Mouse (Mus musculus): ENCODE data around the gene Proser1. TPM values are rescaled to one million over a fixed set of nuclear protein-coding genes. Genes with fewer than 3 reads are reported as not detected.

Proser1 gene
- total and polyA plus RNA-seq, 3 experiments: 4.2 to 60.8 (median 48.3) TPM

DNA sequence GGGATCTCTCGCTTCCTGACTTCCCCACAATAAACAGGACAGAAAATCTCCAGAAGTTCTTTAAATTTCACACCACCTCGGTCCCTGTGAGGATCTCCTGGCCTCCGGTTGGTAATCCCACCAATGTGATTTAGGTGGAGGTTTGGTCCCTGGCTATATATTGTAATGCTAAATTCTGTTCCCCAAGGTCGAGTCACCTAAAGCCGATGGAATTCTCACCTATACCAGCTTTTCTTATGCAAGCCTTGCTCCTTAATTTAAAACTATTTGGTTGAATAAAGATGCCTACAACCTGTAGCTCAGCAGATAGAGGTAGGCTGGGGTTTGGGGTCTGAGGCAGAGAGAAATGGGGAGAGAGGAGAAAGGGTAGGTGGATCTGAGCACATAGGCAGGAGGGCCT lies 5.7 kb upstream of the Proser1 start:
- Histone ChIP-seq H3K4me3 (ENCODE audit: low read depth, low read length) (no peak overlapping the region), H3K27me3 (ENCODE audit: insufficient read depth, low read length) (no peaks in the 10 kb centered on the region), H3K36me3 (replicated peaks) (peaks cover 86% of the 10 kb centered on the region), H3K4me1 (ENCODE audit: insufficient read depth, low read depth, low read length) (peaks cover 18% of the 10 kb centered on the region), H3K9me3 (replicated peaks) (no peaks in the 10 kb centered on the region)
- DNase-seq (ENCODE audit: low spot score): no peak
- ATAC-seq (ENCODE audit: extremely low read depth, insufficient number of reproducible peaks, low FRiP score, poor library complexity, severe bottlenecking): no peak
- no peak for TF ChIP-seq GATA1 (IDR thresholded peaks at IDR 0.05; ENCODE audit: borderline replicate concordance, low read length)
- no peak for TF ChIP-seq GATA2 (IDR thresholded peaks at IDR 0.05; ENCODE audit: borderline replicate concordance, low read depth, low read length)
- TF ChIP-seq POLR2AphosphoS5 (IDR thresholded peaks at IDR 0.05; ENCODE audit: insufficient replicate concordance, low read depth, low read length): no peak
- no peak for TF ChIP-seq CTCF (IDR thresholded peaks at IDR 0.05; ENCODE audit: low read depth, low read length)
- TF ChIP-seq TAL1 (conservative IDR thresholded peaks at IDR 0.05; ENCODE audit: low read depth, low read length): no peak

DNA sequence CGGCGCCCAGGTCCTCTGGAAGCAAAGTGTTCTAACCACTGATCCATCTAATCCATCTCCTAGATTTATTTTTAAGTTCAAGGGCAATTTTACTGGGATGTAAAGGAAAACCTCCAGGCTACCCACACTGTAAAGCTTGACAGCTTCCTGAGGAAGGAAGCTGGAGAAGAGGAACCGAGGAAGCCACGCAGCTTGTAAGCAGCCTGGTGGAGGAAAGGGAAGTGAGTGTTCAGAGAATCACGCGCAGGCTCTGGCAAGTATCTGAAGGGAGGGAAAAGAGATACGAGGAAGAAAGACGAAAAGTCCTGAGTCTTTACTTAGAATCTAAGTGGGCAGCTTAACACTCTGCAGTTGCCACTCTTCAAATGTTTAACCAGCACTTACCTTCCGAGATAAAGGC lies 3.4 kb upstream of the Proser1 start:
- no peak for DNase-seq (ENCODE audit: low spot score)
- no peak for ATAC-seq (ENCODE audit: extremely low read depth, insufficient number of reproducible peaks, low FRiP score, poor library complexity, severe bottlenecking)
- H3K36me3 ChIP-seq (replicated peaks): peaks cover 62% of the 10 kb centered on the region
- H3K9me3 ChIP-seq (replicated peaks): no peaks in the 10 kb centered on the region
- peaks cover 18% of the 10 kb centered on the region for H3K4me1 ChIP-seq (ENCODE audit: insufficient read depth, low read depth, low read length)
- H3K4me3 ChIP-seq (ENCODE audit: low read depth, low read length): no peak overlapping the region
- no peak for TF ChIP-seq GATA1 (IDR thresholded peaks at IDR 0.05; ENCODE audit: borderline replicate concordance, low read length)
- TF ChIP-seq GATA2 (IDR thresholded peaks at IDR 0.05; ENCODE audit: borderline replicate concordance, low read depth, low read length): no peak
- no peak for TF ChIP-seq POLR2AphosphoS5 (IDR thresholded peaks at IDR 0.05; ENCODE audit: insufficient replicate concordance, low read depth, low read length)
- H3K27me3 ChIP-seq (ENCODE audit: insufficient read depth, low read length): no peaks in the 10 kb centered on the region

DNA sequence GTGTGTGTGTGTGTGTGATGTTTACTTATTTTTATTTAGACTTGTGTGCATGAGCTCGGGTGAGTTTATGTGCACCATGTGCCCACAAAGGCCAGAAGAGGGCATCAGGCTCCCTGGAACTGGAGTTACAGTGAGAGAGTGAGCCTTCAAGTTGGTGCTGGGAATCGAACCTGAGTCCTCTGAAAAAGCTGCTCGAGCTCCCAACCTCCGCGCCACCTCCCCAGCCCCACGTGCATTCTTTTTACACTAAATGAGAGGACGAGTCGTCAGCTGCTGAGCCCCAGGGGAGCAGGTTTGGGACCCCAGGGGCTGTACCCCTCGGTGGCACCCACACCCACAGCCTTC lies 793 bp upstream of the Proser1 start:
- ATAC-seq (ENCODE audit: extremely low read depth, insufficient number of reproducible peaks, low FRiP score, poor library complexity, severe bottlenecking) (no peak), DNase-seq (ENCODE audit: low spot score) (no peak)
- Histone ChIP-seq H3K9me3 (replicated peaks) (no peaks in the 10 kb centered on the region), H3K4me3 (ENCODE audit: low read depth, low read length) (peak overlapping the region; percentile 87), H3K4me1 (ENCODE audit: insufficient read depth, low read depth, low read length) (peaks cover 32% of the 10 kb centered on the region), H3K27me3 (ENCODE audit: insufficient read depth, low read length) (no peaks in the 10 kb centered on the region), H3K36me3 (replicated peaks) (peaks cover 50% of the 10 kb centered on the region)
- TF ChIP-seq TAL1 (conservative IDR thresholded peaks at IDR 0.05; ENCODE audit: low read depth, low read length) (no peak), GATA1 (IDR thresholded peaks at IDR 0.05; ENCODE audit: borderline replicate concordance, low read length) (no peak), GATA2 (IDR thresholded peaks at IDR 0.05; ENCODE audit: borderline replicate concordance, low read depth, low read length) (no peak), POLR2AphosphoS5 (IDR thresholded peaks at IDR 0.05; ENCODE audit: insufficient replicate concordance, low read depth, low read length) (no peak)

DNA sequence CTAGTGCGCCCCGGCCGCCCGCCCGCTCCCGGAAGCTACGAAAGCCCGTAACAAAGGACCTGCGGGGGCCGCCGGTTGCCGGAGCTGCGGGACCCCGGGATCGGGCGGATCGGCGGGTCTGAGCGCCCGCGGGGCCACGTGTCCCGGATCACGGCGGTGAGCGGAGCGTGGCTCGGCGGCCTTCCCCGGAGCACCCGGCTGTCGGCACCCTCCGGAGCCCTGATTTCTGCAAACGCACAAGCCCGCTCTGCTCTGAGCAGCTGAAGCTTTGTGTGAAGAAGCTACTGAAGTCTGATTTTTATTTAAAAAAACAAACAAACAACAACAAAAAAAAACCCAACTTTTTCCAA lies 274 bp downstream of the Proser1 start:
- H3K9me3 ChIP-seq (replicated peaks): no peaks in the 10 kb centered on the region
- H3K27me3 ChIP-seq (ENCODE audit: insufficient read depth, low read length): no peaks in the 10 kb centered on the region
- DNase-seq (ENCODE audit: low spot score) (no peak), ATAC-seq (ENCODE audit: extremely low read depth, insufficient number of reproducible peaks, low FRiP score, poor library complexity, severe bottlenecking) (no peak)
- H3K4me3 ChIP-seq (ENCODE audit: low read depth, low read length): peak overlapping the region; percentile 87
- TF ChIP-seq POLR2AphosphoS5 (IDR thresholded peaks at IDR 0.05; ENCODE audit: insufficient replicate concordance, low read depth, low read length) (no peak), GATA2 (IDR thresholded peaks at IDR 0.05; ENCODE audit: borderline replicate concordance, low read depth, low read length) (no peak), GATA1 (IDR thresholded peaks at IDR 0.05; ENCODE audit: borderline replicate concordance, low read length) (no peak), CTCF (IDR thresholded peaks at IDR 0.05; ENCODE audit: low read depth, low read length) (no peak), TAL1 (conservative IDR thresholded peaks at IDR 0.05; ENCODE audit: low read depth, low read length) (no peak)
- peaks cover 50% of the 10 kb centered on the region for H3K36me3 ChIP-seq (replicated peaks)
- H3K4me1 ChIP-seq (ENCODE audit: insufficient read depth, low read depth, low read length): peaks cover 35% of the 10 kb centered on the region

DNA sequence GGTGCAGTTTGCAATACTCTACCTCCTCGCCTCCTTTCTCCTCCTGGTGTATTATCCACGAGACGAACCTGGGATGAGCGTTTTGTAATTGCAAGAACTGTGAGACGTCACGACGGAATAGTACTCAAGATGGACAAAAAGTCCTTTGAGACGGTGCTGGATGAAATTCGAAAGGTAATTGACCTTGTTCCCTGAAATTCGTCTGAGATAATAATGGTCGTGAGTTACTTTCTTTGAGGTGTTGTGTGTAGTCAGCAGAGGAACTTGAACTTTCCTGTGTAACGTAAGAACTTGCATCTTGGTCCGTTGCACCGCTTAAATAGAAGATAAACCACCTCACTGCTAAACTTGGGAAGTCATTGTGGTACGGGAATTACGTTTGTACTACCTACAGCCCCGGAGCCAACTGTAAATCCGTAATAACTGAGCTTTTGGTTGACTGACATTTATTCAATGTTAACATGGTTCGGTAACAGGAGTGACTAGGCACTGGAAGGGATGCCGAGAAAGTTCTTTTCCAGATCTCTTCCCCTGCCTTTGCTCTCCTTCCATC lies 756 bp downstream of the Proser1 start:
- Histone ChIP-seq H3K4me1 (ENCODE audit: insufficient read depth, low read depth, low read length) (peaks cover 39% of the 10 kb centered on the region), H3K27me3 (ENCODE audit: insufficient read depth, low read length) (no peaks in the 10 kb centered on the region), H3K9me3 (replicated peaks) (no peaks in the 10 kb centered on the region), H3K4me3 (ENCODE audit: low read depth, low read length) (peak overlapping the region; percentile 87), H3K36me3 (replicated peaks) (peaks cover 52% of the 10 kb centered on the region)
- DNase-seq (ENCODE audit: low spot score) (no peak), ATAC-seq (ENCODE audit: extremely low read depth, insufficient number of reproducible peaks, low FRiP score, poor library complexity, severe bottlenecking) (no peak)
- TF ChIP-seq TAL1 (conservative IDR thresholded peaks at IDR 0.05; ENCODE audit: low read depth, low read length): no peak
- TF ChIP-seq POLR2AphosphoS5 (IDR thresholded peaks at IDR 0.05; ENCODE audit: insufficient replicate concordance, low read depth, low read length): no peak
- TF ChIP-seq GATA1 (IDR thresholded peaks at IDR 0.05; ENCODE audit: borderline replicate concordance, low read length): no peak
- TF ChIP-seq GATA2 (IDR thresholded peaks at IDR 0.05; ENCODE audit: borderline replicate concordance, low read depth, low read length): no peak
- no peak for TF ChIP-seq CTCF (IDR thresholded peaks at IDR 0.05; ENCODE audit: low read depth, low read length)

DNA sequence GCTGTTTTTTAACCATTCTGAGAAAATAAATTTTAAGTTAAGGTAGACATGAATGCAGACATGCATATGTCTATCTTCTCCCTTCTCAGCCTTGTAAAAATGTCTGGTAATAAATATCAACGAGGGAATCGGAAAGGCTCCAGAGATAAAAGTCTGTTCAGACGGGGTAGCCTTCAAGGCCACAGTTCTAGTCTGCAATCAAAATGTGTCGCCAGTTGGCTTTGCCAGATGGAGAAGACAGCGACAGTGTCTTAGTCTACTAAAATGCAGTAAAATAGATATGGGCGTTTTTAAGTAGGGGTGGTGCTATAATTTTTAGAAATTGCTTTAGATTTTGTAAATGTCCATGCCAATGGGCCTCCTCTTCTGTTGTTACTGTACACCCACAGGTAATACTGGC lies 1.9 kb downstream of the Proser1 start:
- H3K4me3 ChIP-seq (ENCODE audit: low read depth, low read length): peak overlapping the region; percentile 87; the same call in 1 of the 2 replicates
- H3K36me3 ChIP-seq (replicated peaks): peaks cover 52% of the 10 kb centered on the region
- peaks cover 33% of the 10 kb centered on the region for H3K4me1 ChIP-seq (ENCODE audit: insufficient read depth, low read depth, low read length)
- DNase-seq (ENCODE audit: low spot score) (no peak), ATAC-seq (ENCODE audit: extremely low read depth, insufficient number of reproducible peaks, low FRiP score, poor library complexity, severe bottlenecking) (no peak)
- no peaks in the 10 kb centered on the region for H3K9me3 ChIP-seq (replicated peaks)
- TF ChIP-seq GATA1 (IDR thresholded peaks at IDR 0.05; ENCODE audit: borderline replicate concordance, low read length) (no peak), TAL1 (conservative IDR thresholded peaks at IDR 0.05; ENCODE audit: low read depth, low read length) (no peak), POLR2AphosphoS5 (IDR thresholded peaks at IDR 0.05; ENCODE audit: insufficient replicate concordance, low read depth, low read length) (no peak), CTCF (IDR thresholded peaks at IDR 0.05; ENCODE audit: low read depth, low read length) (no peak), GATA2 (IDR thresholded peaks at IDR 0.05; ENCODE audit: borderline replicate concordance, low read depth, low read length) (no peak)
- H3K27me3 ChIP-seq (ENCODE audit: insufficient read depth, low read length): no peaks in the 10 kb centered on the region

Data from G1E (cell line).